Mouse (Mus musculus) limb, embryonic 15.5 days (tissue): ENCODE measurements around the gene Kcnb1. TPM values are rescaled to one million over a fixed set of nuclear protein-coding genes. Genes with fewer than 3 reads are reported as not detected.

Experiments
- ATAC-seq: fragments of 200-750 bp; cut with Nextera tagmentation; 2 replicates; pipeline ENCODE4 v1.8.0; 2017; ENCODE audit warnings: low read depth, moderate TSS enrichment; ENCODE audit not compliant: insufficient number of reproducible peaks, low FRiP score, low TSS enrichment
- H3K27ac ChIP-seq: fragments of 300-500 bp; sonication (generic); 2 replicates; pipeline ENCODE4 v1.5.1; 2015; ENCODE audit warnings: moderate library complexity, mild to moderate bottlenecking, inconsistent platforms
- H3K27me3 ChIP-seq: fragments of 300-500 bp; sonication (generic); 2 replicates; pipeline ENCODE4 v1.6.1; 2015; ENCODE audit warnings: inconsistent platforms
- H3K36me3 ChIP-seq: fragments of 300-500 bp; sonication (generic); 2 replicates; pipeline ENCODE4 v1.6.1; 2015; ENCODE audit warnings: inconsistent platforms
- H3K4me1 ChIP-seq: fragments of 300-500 bp; sonication (generic); 2 replicates; pipeline ENCODE4 v1.6.1; 2015; ENCODE audit warnings: inconsistent platforms
- H3K4me2 ChIP-seq: fragments of 300-500 bp; sonication (generic); 2 replicates; pipeline ENCODE4 v1.6.1; 2015; ENCODE audit warnings: mild to moderate bottlenecking, inconsistent platforms
- H3K4me3 ChIP-seq: fragments of 300-500 bp; sonication (generic); 2 replicates; pipeline ENCODE4 v1.5.1; 2015; ENCODE audit warnings: mild to moderate bottlenecking, inconsistent platforms
- H3K9ac ChIP-seq: fragments of 300-500 bp; sonication (generic); 2 replicates; pipeline ENCODE4 v1.6.1; 2015; ENCODE audit warnings: inconsistent platforms
- H3K9me3 ChIP-seq: fragments of 300-500 bp; sonication (generic); 2 replicates; pipeline ENCODE4 v1.6.1; 2016; ENCODE audit warnings: inconsistent platforms
- WGBS: fragments of 180-500 bp; shearing (Covaris S2); methylation state at CpG from one replicate; pipeline ENCODE4 v1.1.7; 2015; 5-methylcytosine and 5-hydroxymethylcytosine counted together
- polyA plus RNA-seq: library from polyadenylated mRNA; unstranded; fragments of >200 nt; fragmentation: Nextera tagmentation; extraction: Ambion mirVana; gene quantifications from 2 replicates; pipeline ENCODE4 v1.2.1, GENCODE M21; 2015

Gene Kcnb1
- polyA plus RNA-seq, 1 experiment from 2014 or later: 0.73 TPM

GRCm38 (mm10) chr2:167158780-167159179 is 31.2 kb downstream of the Kcnb1 start:
- Histone ChIP-seq H3K9ac (no peak overlapping the region), H3K9me3 (no peaks in the 10 kb centered on the region), H3K4me2 (no peak overlapping the region), H3K4me3 (no peak overlapping the region), H3K36me3 (no peaks in the 10 kb centered on the region), H3K27me3 (no peaks in the 10 kb centered on the region; the same call in 1 of the 2 replicates), H3K27ac (no peak overlapping the region), H3K4me1 (peaks cover 22% of the 10 kb centered on the region)
- no peak for ATAC-seq
- WGBS: 82% methylated on average over 5 of the region's 5 CpGs

- no peak overlapping the region for H3K4me2 ChIP-seq
- H3K4me3 ChIP-seq: no peak overlapping the region
- H3K27ac ChIP-seq: no peak overlapping the region
- 43% methylated on average over 9 of the region's 9 CpGs for WGBS
- no peak for ATAC-seq
- H3K9me3 ChIP-seq: no peaks in the 10 kb centered on the region
- no peaks in the 10 kb centered on the region for H3K36me3 ChIP-seq
- H3K4me1 ChIP-seq: peaks cover 8% of the 10 kb centered on the region
- H3K27me3 ChIP-seq: no peaks in the 10 kb centered on the region; the same call in 1 of the 2 replicates
- H3K9ac ChIP-seq: no peak overlapping the region
Measured at GRCm38 (mm10) chr2:167156118-167156715, 33.7 kb downstream of the Kcnb1 start.

- 37% methylated on average over 4 of the region's 4 CpGs for WGBS
- H3K36me3 ChIP-seq: no peaks in the 10 kb centered on the region
- H3K9ac ChIP-seq: no peak overlapping the region
- H3K27ac ChIP-seq: no peak overlapping the region
- peaks cover 8% of the 10 kb centered on the region for H3K4me1 ChIP-seq
- ATAC-seq: 0 out of 2 replicates have a peak, but pooled peaks have one; percentile 30
- no peak overlapping the region for H3K4me2 ChIP-seq
- no peak overlapping the region for H3K4me3 ChIP-seq
- H3K27me3 ChIP-seq: no peaks in the 10 kb centered on the region; the same call in 1 of the 2 replicates
- no peaks in the 10 kb centered on the region for H3K9me3 ChIP-seq
Measured at GRCm38 (mm10) chr2:167155541-167155973, 34.4 kb downstream of the Kcnb1 start.

GRCm38 (mm10) chr2:167150880-167151279 is 39.1 kb downstream of the Kcnb1 start:
- Histone ChIP-seq H3K27me3 (no peaks in the 10 kb centered on the region; the same call in 1 of the 2 replicates), H3K4me1 (peaks cover 11% of the 10 kb centered on the region), H3K4me3 (no peak overlapping the region), H3K27ac (no peak overlapping the region), H3K36me3 (no peaks in the 10 kb centered on the region), H3K9ac (no peak overlapping the region), H3K4me2 (no peak overlapping the region), H3K9me3 (no peaks in the 10 kb centered on the region)
- 86% methylated on average over 6 of the region's 6 CpGs for WGBS
- ATAC-seq: no peak

GRCm38 (mm10) chr2:167150135-167150534 is 39.8 kb downstream of the Kcnb1 start:
- Histone ChIP-seq H3K4me2 (no peak overlapping the region), H3K4me3 (no peak overlapping the region), H3K36me3 (no peaks in the 10 kb centered on the region), H3K9me3 (no peaks in the 10 kb centered on the region), H3K4me1 (peaks cover 4% of the 10 kb centered on the region; the same call in 1 of the 2 replicates), H3K27me3 (peaks cover 5% of the 10 kb centered on the region), H3K27ac (no peak overlapping the region), H3K9ac (no peak overlapping the region)
- WGBS: 94% methylated on average over 7 of the region's 7 CpGs
- ATAC-seq: no peak

- H3K27me3 ChIP-seq: peaks cover 16% of the 10 kb centered on the region
- H3K36me3 ChIP-seq: no peaks in the 10 kb centered on the region
- H3K9ac ChIP-seq: no peak overlapping the region
- H3K4me2 ChIP-seq: no peak overlapping the region
- 88% methylated on average over 6 of the region's 6 CpGs for WGBS
- H3K9me3 ChIP-seq: no peaks in the 10 kb centered on the region
- 0 out of 2 replicates have a peak, but pooled peaks cover 4% of the 10 kb centered on the region for H3K4me1 ChIP-seq
- no peak overlapping the region for H3K4me3 ChIP-seq
- H3K27ac ChIP-seq: no peak overlapping the region
- no peak for ATAC-seq
Measured at GRCm38 (mm10) chr2:167149035-167149434, 40.9 kb downstream of the Kcnb1 start.

- Histone ChIP-seq H3K27me3 (peaks cover 20% of the 10 kb centered on the region), H3K9ac (no peak overlapping the region), H3K27ac (no peak overlapping the region), H3K9me3 (no peaks in the 10 kb centered on the region), H3K4me2 (no peak overlapping the region), H3K36me3 (no peaks in the 10 kb centered on the region), H3K4me3 (no peak overlapping the region), H3K4me1 (0 out of 2 replicates have a peak, but pooled peaks cover 4% of the 10 kb centered on the region)
- WGBS: 71% methylated on average over 8 of the region's 8 CpGs
- no peak for ATAC-seq
Measured at GRCm38 (mm10) chr2:167147708-167148107, 42.2 kb downstream of the Kcnb1 start.

GRCm38 (mm10) chr2:167145904-167146303 is 44.1 kb downstream of the Kcnb1 start:
- Histone ChIP-seq H3K36me3 (no peaks in the 10 kb centered on the region), H3K4me1 (0 out of 2 replicates have a peak, but pooled peaks cover 4% of the 10 kb centered on the region), H3K4me2 (no peak overlapping the region), H3K9me3 (no peaks in the 10 kb centered on the region), H3K9ac (no peak overlapping the region), H3K27me3 (peaks cover 20% of the 10 kb centered on the region), H3K4me3 (no peak overlapping the region), H3K27ac (no peak overlapping the region)
- WGBS: 62% methylated on average over 5 of the region's 5 CpGs
- no peak for ATAC-seq

- Histone ChIP-seq H3K4me3 (no peak overlapping the region), H3K27me3 (peaks cover 20% of the 10 kb centered on the region), H3K36me3 (no peaks in the 10 kb centered on the region), H3K4me2 (no peak overlapping the region), H3K4me1 (0 out of 2 replicates have a peak, but pooled peaks cover 4% of the 10 kb centered on the region), H3K9ac (no peak overlapping the region), H3K27ac (no peak overlapping the region), H3K9me3 (no peaks in the 10 kb centered on the region)
- WGBS: 10% methylated on average over 14 of the region's 14 CpGs
- ATAC-seq: no peak
Measured at GRCm38 (mm10) chr2:167144439-167145307, 45.3 kb downstream of the Kcnb1 start.

GRCm38 (mm10) chr2:167143914-167144313 is 46.0 kb downstream of the Kcnb1 start:
- Histone ChIP-seq H3K4me1 (0 out of 2 replicates have a peak, but pooled peaks cover 4% of the 10 kb centered on the region), H3K27ac (no peak overlapping the region), H3K9ac (no peak overlapping the region), H3K9me3 (no peaks in the 10 kb centered on the region), H3K36me3 (no peaks in the 10 kb centered on the region), H3K4me3 (no peak overlapping the region), H3K4me2 (no peak overlapping the region), H3K27me3 (peaks cover 20% of the 10 kb centered on the region)
- 60% methylated on average over 2 of the region's 2 CpGs for WGBS
- ATAC-seq: no peak

GRCm38 (mm10) chr2:167142282-167142681 is 47.7 kb downstream of the Kcnb1 start:
- no peaks in the 10 kb centered on the region for H3K9me3 ChIP-seq
- 87% methylated on average over 3 of the region's 3 CpGs for WGBS
- no peak overlapping the region for H3K27ac ChIP-seq
- no peak overlapping the region for H3K4me2 ChIP-seq
- no peaks in the 10 kb centered on the region for H3K36me3 ChIP-seq
- no peak overlapping the region for H3K9ac ChIP-seq
- H3K4me1 ChIP-seq: 0 out of 2 replicates have a peak, but pooled peaks cover 4% of the 10 kb centered on the region
- no peak for ATAC-seq
- H3K27me3 ChIP-seq: peaks cover 20% of the 10 kb centered on the region
- no peak overlapping the region for H3K4me3 ChIP-seq

- Histone ChIP-seq H3K4me2 (no peak overlapping the region), H3K27me3 (peaks cover 20% of the 10 kb centered on the region), H3K27ac (no peak overlapping the region), H3K9ac (no peak overlapping the region), H3K4me1 (0 out of 2 replicates have a peak, but pooled peaks cover 4% of the 10 kb centered on the region), H3K36me3 (no peaks in the 10 kb centered on the region), H3K4me3 (no peak overlapping the region), H3K9me3 (no peaks in the 10 kb centered on the region)
- no peak for ATAC-seq
- WGBS: 80% methylated on average over 4 of the region's 4 CpGs
Measured at GRCm38 (mm10) chr2:167141810-167142209, 48.1 kb downstream of the Kcnb1 start.
